Mouse (Mus musculus) 3T3-L1 (cell line): ENCODE results near the gene Rer1.
A peak's percentile ranks its signal among the peaks of the same experiment; 100 is the strongest.
"Not testable (repeated sequence)": the region's sequence is repeated elsewhere in the genome, so short reads cannot be mapped to it uniquely, and the experiment has no call there.

Experiments
- DNase-seq: peaks from one replicate; pipeline ENCODE4 v3.0.0-alpha.2; 2015; ENCODE audit warnings: low read depth, low spot score

The Rer1 gene

DNA sequence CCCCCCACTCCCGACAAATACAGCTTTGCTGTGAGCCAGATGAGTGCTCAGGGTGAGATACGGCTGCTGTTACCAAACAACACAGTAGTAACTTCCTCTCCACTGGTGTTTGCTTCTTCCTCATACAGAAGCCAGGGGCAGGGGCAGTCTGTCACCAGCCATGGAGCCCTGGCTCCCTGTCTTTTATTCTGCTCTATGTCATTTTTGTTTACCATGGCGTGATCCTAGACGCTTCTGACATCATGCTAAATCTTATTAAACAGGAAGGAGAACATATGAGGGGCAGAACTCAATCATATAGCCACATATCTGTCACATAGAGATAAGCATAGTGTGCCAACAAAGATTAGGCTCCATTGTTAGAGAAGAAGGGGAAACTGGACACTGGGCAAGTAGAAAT is 30.4 kb upstream of the Rer1 start:
- DNase-seq: no peak

- peak; percentile 71 for DNase-seq
Observed at GRCm38 (mm10) chr4:155113766-155114410, 27.7 kb upstream of the Rer1 start.

- DNase-seq: no peak
Observed at GRCm38 (mm10) chr4:155109471-155109870, 23.3 kb upstream of the Rer1 start.

GRCm38 (mm10) chr4:155107886-155108285 is 21.7 kb upstream of the Rer1 start:
- no peak for DNase-seq

DNA sequence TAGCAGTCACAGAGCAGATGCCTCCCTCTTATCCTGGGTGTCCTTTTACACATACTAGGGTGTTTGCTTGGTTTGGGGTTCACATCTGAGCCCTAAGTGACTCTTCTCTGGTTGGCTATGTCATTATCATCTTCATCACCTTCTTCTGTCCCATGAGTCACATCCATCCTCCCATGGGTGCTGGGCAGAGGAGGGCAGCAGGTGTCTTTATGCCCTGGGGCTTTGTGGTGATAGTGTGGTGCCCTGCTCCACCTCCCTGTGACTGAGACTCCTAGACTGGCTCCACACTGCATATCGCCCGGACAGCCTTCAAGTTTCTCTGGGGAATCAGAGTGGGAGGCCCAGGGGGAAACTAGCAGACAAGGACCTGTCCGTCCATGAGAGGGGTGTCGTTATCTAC is 12.4 kb upstream of the Rer1 start:
- no peak for DNase-seq

DNA sequence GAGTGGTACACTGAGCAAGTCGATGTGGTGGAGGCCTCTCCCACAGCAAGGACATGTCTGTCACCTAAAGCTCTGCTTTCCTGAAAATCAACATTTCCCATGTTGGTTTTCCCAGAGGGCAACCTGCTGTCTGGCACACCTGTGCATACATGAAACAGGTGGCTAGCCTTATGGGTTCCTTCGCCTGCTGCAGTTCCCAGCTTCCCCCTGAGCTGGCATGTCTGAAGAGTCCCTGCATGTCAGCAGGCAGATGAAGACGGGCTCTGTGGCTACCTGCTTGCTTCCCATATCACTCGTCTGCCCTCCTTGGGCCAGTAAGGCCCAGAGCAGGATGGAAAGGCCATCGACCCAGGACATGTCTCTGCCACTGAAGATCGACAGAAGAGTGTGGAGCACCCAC is 11.3 kb upstream of the Rer1 start:
- DNase-seq: no peak

DNA sequence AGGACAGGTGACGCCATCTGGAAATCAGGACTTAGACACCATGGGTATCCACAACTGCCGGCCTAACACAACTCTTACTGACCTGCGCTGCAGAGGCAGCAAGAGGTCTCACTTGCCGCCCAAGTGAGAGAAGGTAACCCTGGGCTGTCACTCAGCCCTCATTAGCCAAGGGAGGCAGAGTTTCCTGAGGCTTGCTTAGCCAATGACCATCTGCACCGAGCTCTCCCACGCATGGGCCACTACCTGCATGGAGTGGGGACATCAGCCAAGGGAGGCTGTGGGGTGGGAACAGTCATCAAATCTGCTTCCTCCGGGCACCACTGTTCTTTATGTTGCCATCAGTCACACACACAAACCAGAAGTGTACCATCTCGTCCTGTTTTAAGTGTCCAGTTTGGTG is 9.8 kb upstream of the Rer1 start:
- no peak for DNase-seq

DNA sequence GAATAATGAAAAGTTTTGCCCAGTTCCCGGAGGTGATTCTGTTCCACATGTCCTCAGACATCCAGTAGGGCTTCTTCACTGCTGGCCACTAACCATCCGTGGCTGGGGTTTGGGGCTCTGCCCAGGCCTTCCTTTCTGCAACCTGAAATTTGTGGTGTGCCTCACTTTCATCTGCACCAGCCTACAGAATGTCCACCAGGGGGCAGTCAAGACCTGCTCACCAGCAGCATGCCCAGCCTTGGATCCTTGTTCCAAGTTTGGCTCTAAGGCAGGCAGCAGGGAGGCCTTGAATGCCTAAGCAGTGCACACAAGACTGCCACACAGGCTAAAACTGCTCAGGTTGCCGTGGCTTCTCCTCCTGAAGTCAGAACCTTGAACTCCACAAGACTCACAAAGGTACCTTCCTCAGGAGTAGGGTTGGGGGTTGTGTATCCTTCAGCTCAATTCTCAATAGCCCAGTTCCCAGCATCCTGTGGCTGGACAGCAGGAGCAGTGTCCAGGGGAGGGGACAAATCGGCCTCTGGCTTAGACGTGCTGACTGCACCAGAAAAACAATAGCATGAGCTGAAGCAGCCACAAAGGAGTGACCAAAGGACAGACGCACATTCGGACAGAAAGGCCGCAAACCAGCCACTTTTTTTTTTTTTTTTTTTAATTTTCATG is 9.2 kb upstream of the Rer1 start:
- peak; percentile 96 for DNase-seq

DNA sequence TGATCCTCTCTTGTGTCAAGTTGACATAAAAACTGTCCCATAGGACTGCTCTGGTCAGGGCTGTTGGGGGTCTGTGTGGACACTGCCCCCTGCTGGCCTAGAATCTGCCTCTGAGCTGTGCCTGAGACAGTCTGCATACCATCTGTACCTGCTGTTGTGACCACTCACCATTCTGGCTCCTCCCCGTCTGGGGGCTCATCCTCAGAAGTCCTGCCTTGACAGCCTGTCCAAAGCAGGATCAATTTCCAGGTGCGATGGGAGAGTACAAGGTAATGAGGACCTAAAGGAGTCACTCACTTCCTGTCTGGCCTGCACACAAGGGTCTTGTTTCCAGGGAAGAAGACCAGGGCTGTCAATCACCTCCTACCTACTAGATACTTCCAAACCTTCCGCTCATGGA is 8.4 kb upstream of the Rer1 start:
- peak; percentile 65 for DNase-seq

DNA sequence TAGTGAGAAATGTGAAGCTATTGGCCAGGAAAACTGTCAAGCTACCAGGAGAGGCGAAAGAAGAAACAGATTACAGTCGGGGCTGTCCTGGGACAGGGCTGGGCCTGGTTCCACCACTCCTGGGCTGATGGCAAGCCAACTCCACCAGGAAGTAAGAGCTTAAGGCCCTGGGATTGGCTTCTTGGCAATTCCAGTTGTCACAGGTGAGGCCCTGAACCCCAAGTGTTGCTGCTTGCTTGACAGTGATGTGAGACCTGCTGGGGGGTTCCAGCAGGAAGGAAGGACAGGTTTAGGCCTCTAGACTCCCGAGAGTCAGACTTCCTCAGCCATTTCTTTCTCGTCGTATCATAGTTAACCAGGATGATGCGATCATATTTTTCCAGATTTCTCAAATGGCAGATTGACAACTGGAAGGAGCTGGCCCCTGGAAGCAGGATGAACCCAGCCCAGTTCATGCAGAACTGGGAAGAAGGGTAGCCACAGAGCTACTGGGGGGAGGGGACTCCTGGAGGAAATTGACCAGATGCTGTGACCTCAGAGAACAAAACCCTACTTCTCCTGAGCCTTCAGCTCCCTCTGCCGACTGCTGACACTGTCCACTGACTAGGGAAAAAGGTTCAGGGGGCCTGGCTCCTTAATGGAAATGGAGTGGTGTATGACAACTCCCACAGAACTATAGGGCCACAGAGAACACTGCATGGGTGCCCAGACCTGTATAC is 7.4 kb upstream of the Rer1 start:
- DNase-seq: no peak

DNA sequence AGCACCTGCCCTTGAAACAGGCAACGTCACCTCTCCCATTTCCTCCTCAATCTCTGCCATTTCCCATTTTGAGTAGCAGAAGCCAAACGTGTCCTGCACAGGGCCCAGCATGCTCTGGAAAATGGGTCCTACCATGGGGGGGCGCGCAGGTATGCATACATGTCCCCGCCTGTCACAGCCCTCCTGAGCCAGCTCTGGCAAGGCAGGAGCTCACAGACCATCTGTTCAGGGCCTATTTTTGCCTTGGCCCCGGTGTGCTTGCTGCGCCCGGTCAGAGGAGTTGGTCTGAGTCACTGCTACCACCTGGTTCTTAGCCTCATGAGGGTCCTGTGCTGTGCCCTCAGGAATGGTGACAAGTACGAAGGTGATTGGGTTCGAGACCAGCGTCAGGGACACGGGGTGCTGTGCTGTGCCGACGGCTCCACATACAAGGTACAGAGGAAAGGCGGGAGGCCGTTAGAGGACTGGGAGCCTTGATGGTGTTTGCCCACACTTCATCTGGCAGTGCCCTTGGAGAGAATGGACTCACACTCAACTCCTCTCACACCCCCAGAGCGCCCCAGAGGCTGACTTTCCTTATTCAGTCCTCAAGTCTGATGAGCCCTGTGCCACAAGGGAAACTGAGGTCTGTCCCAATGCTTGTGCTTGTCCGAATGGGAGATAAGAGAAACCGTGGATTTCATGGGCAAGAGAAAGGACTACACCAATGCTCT is 6.7 kb upstream of the Rer1 start:
- no peak for DNase-seq

DNA sequence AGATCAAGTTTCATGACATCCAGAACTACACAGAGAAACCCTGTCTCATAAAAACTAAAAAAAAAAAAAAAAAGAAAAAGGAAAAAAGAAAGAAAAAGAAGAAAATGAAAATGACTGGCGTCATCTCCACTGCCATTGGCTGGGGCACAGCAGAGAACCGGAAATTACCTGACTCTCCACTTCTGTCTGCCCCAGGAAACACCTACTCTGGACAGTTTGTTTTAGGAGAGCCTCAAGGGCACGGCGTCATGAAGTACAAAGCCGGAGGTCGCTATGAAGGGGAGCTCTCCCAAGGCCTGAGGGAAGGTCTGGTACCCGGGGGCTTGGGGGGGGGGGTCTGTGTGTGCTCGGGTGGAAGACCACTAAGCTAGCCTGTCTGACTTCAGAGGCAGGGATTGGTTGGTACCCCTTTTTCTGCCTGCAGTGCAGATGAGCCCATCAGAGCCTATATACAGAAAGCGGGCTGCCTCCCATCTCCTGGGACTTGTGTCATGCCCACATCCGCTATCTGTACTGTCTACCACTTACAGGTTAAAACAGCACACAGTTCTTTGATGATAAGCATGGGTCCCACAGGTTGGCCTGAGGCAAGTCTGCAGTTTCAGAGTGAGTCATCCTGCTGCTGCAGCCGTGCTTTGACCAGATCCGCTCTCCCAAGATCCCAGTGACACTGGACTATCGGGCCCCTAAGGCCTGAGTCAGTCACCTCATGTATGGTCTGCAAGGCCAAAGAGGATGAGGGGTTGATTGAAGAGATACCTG is 4.7 kb upstream of the Rer1 start:
- no peak for DNase-seq

DNA sequence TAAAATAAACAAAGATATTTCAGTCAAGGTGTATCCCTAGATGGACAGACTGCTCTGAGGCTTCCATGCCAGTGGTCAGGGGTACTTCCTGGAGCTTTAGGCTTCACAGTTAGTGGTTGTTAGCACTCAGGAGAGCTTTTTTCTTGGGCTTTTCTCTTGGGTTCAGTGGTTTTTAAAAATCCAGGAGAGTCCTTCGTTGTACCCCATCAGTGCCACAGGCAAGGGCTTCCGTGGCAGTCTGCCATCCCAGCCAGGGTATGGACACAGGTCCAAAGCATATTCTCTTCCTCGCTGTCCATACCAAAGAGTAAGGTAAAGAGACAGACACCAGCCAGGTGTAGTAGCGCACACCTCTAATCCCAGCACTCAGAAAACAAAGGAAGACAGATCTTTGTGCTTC is 4.0 kb upstream of the Rer1 start:
- no peak for DNase-seq

DNA sequence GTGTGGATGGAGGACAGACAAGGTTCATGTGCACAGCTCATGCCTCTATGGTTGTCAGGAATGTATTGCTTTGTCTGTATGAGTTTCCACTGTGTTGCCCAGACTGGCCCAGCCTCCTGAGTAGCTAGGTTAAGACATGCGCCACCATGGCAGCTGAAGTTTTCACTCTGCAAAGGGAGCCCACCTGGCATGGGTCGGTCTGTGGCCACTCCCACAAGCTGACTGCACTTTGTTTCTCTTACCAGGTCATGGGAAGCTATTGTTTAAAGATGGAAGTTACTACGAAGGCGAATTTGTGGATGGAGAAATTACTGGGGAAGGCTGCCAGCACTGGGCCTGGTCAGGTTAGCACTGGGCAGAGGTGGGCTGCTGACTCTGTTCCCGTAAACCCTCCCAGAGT is 3.1 kb upstream of the Rer1 start:
- DNase-seq: no peak

DNA sequence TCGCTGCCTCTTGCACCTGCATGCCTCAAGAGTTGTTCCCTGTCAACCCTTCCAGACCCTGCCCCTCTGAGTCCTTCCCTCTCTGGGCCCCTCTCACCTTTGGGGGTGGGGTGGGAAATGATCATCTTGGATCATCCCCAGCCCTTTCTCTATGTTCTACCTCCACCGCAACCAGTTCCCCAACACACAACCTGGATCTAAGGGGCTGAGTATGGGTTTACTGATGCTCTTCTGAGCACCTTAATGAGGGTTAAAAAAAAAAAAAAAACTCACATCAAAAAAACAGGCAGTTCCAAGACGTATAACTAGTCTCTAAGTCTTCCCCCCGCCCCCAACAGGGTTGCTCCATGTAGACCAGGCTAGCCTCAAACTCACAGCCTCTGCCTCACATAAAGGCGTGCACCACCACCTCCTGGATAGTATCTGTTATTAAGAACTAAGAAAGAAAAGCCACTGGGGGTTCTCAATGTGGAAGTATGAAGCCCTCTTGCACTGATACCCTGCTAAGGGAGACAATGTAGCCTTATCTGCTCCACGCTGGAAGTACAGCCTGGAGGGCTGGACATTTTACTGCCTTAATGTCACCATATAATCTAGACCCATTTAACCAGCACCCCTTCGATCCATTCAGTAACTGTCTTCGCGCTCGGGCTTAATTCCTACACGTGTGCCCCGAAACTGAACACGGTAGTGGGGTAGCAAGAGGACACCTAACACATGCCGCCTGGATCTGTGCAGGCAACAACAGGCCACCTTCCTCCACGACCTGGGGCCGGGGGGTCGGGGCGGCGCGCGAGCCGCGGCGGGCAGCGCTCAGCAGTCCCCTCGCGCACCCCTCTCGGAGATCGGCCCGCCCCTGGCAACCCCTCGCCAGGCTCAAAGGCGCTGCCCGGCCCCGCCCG is 725 bp downstream of the Rer1 start:
- no peak for DNase-seq

- no peak for DNase-seq
Observed at GRCm38 (mm10) chr4:155084351-155084750, 1.8 kb downstream of the Rer1 start.

DNA sequence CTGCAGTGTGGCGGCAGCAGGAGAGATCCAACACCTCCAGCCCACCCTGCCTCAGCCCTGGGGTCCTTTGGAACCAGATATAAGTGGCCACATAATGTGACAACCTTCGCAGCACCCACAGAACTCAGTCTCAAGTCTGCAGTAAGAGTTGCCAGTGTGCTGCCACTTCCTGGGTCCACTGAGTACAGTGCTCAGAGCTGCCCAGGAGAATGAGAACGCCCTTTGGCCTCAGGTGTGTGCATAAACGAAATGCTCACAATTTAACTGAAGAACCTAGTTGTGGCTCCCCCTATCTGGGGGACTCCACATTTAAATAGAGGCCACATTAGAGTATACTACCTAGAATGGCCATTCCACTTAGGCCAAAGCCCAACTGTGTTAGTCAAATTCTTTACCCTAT is 2.6 kb downstream of the Rer1 start:
- no peak for DNase-seq

- DNase-seq: no peak
Observed at GRCm38 (mm10) chr4:155079666-155080065, 6.5 kb downstream of the Rer1 start.

GRCm38 (mm10) chr4:155078808-155079207 is 7.4 kb downstream of the Rer1 start:
- DNase-seq: not testable (repeated sequence)

- no peak for DNase-seq
Observed at GRCm38 (mm10) chr4:155076677-155077076, 9.5 kb downstream of the Rer1 start.

GRCm38 (mm10) chr4:155075813-155076212 is 10.4 kb downstream of the Rer1 start:
- DNase-seq: no peak
